Mouse (Mus musculus): ENCODE measurements around the gene Pnmal1.

Gene Pnmal1

DNA sequence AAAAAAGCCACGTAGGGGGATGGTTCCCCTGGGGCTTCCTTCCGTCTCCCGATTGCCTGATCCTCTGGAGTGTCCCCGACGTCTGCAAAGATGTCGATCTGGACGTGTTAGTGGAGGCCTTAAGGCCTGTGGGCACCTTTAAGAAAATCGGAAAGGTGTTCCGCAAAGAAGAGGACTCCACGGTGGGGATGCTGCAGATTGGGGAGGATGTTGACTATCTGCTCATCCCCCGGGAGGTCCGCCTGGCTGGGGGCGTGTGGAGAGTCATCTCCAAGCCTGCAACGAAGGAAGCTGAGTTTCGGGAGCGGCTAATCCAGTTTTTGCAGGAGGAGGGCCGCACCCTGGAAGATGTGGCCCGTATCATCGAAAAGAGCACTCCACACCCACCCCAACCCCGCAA lies 34.9 kb downstream of the Pnmal1 start:
- in situ Hi-C loops (cut with MboI): loop anchor here (10.0 kb wide), 1 partner anchor 60 kb away; no protein-coding TSS in a partner anchor

DNA sequence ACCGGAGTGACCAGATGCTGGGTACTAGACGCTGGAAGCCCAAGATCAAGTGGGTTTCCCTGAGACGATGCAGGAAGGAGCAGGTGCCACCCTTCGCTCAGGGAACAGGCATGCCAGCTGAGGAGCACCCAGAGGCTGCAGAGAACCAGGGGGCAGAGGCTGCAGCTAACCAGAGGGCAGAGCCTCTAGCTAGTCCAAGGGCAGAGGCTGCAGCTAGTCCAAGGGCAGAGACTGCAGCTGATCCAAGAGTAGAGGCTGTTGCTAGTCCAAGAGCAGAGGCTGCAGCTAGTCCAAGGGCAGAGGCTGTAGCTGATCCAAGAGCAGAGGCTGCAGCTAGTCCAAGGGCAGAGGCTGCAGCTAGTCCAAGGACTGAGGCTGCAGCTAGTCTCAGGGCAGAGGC lies 35.9 kb downstream of the Pnmal1 start:
- in situ Hi-C loops (cut with MboI): loop anchor here (10.0 kb wide), 1 partner anchor 61 kb away; no protein-coding TSS in a partner anchor

DNA sequence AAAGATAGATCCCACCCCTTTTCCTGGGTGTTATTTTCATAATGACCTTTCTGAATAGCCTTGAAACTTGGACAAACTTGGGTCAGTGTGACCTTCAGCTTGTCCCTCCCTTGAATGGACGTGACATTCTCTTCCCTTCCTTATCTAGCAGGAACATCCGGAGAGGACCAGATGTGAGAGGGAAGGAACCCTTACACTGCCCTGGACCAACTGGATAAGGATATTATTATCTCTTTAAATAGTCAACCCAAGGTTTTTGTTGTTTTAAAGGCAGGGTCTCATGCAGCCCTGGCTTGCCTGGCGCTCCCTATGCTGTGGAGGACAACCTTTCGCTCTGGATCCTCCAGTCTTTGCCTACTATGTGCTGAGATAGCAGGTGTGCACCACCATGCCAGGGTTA lies 39.8 kb downstream of the Pnmal1 start:
- in situ Hi-C loops (cut with MboI): loop anchor here (10.0 kb wide), 1 partner anchor 64 kb away; no protein-coding TSS in a partner anchor

DNA sequence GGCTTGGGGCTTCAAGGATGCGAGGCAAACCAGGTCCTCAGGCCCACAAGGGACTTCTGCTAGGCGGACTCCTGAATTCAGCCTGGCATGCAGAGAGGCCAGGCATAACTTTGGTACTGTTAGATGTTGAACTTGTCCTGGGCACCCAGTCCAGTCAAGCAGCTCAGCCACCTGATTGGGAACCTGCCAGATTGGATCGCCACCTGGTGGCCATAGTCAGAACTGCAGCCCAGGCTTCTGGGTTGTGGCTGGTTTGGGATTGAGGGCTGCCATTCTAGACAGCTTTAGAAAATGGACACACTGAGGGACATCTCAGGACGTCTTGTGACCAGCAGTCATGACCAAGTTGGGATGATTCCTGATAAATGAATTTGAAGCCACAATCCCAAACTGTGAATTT lies 40.2 kb downstream of the Pnmal1 start:
- in situ Hi-C loops (cut with MboI): loop anchor here (5.0 to 10.0 kb wide), 3 partner anchors 47 to 65 kb away; partner anchors contain the start of gene Hif3a

DNA sequence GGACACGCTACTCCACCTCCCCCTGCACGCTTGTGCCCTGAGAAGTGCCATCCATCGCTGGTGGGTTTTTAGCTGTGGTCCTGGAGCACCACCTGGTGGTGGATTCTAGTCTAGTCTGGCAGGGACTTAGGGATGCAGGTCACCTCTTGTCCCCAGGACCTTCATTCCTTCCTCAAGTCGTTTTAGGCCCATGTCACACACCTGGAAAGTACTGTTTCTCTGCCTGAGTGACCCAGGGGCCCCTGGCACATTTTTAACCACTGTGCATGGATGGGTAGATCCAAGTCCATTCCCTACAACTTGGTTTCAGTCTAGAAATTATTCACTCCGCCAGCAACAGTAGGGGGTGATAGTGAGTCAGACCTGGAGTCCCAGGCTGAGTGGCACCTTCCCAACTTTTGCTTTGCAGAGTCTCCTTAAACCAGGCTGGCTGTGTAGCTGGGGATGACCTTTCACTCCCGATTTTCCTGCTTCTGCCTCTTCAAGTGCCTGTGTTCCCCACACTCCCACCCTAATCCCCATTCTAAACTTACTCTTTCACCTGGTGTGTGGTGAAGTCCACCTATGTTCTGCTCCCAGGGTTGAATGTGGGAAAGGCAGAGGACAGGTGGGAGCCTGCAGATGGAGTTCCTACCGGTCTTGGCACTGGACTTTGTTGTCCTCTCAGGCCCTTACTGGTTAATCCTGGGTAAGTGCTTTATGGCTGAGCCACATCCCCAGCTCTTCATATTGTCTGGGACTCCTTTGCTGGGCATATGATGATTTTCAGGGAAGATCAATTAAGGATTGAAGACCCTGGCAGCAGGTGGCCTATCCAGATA lies 43.1 kb downstream of the Pnmal1 start:
- in situ Hi-C loops (cut with MboI): loop anchor here (5.0 to 10.0 kb wide), 2 partner anchors 50 to 62 kb away; partner anchors contain the start of gene Hif3a

DNA sequence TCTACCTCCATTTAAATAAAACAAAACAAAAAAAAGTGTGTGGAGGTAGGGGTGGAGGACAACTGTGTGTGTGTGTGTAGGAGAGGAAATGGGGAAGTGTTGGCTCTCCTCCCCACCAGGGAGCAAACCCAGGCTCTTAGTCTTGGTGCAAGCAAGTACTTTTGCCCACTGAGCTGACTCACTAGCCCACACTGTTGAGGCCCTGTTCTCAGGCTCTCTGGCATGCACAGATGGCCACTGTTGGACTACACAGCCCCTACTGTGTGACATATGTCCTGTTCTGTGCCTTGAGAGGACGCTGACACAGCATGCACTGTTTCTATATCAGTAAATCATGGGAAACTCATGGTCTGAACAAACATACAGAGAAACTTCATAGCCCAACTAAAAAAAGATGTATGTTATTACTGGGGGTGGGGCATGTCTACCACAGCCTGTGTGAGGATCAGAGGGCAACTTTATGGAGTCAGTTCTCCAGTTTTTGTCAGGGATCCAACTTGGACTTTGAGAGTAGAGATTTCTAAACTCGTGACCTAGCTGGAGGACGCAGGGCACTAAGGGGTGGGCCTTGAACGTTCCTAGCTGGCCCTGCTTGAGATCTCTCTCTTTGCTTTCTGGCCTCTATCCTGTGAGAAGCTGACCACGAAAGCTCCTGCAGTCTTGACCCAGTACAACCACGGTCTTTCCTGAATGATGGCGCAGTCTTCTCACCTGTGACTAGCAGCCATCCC lies 43.9 kb downstream of the Pnmal1 start:
- in situ Hi-C loops (cut with MboI): loop anchor here (5.0 to 10.0 kb wide), 2 partner anchors 51 to 61 kb away; partner anchors contain the start of gene Hif3a

DNA sequence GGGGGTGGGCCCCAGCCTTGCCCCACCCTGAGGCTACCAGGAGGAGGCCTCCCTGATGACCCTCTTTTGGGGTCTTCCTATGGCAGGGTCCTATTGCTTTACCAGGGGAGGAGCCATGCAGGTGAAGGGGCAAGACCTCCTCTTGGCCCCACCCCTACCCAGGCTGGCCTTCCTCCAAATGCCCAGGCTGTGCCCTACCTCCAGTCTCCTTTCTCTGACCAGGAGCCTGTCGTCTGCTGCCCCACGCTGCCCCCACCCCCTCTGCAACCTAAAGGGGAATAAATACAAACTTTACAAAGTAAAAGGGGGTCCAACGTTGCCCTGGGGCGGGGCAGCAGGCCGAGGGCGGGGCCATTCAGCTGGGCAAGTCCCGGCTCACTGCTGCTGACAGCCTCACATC lies 45.2 kb downstream of the Pnmal1 start:
- in situ Hi-C loops (cut with MboI): loop anchor here (5.0 to 10.0 kb wide), 2 partner anchors 52 to 60 kb away; partner anchors contain the start of gene Hif3a

DNA sequence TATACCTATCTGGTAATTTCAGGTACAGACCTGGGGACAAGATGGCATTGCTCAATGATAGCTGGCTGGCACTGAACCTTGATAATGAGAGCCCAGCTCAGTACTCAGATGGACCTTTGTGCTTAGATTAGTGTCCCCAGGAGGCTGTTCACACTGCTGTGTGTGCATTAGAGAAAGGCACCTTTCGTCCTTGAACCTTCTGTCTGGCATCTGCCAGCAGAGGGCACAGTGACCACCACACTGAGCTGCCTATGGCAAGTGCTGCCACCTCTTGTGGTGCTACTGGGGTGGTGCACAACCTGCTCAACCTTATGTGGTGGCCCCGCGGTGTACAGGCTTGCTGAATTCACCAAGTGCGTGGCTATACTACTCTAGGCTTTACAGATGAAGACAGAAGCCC lies 47.8 kb downstream of the Pnmal1 start:
- in situ Hi-C loops (cut with MboI): loop anchor here (10.0 kb wide), 1 partner anchor 58 kb away; the partner anchor contains the start of gene Hif3a

DNA sequence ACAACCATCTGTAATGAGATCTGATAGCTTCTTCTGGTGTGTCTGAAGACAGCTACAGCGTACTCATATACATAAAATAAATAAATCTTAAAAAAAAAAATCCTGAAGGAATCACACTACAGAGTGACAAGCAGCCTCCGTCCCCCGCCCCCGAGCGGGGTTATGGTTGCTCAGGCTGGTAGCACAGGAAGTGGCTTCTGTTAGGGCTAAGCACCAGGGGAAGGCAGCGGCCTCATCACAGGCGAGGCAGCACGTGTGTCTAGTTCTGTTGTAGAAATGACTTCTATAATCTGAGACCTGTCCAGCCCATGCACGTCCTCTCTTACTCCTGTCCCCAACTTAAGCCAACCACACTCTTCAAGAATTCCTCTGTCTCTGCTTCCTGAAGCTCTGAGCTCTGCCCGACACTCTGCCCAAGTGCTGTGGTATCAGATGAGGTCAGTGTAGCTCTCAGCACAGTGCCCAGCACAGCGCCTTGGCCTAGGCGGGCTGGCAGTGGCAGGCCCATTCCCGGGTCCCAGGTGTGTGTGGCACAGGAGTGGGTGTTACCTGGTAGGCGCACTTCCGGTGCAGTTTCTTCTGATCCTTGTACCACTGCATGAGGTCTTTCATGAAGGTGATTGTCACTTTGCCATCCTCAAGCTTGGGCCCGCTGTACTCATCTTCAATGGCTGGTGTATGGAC lies 50.0 kb downstream of the Pnmal1 start:
- in situ Hi-C loops (cut with MboI): loop anchor here (10.0 kb wide), 1 partner anchor 55 kb away; the partner anchor contains the start of gene Hif3a

DNA sequence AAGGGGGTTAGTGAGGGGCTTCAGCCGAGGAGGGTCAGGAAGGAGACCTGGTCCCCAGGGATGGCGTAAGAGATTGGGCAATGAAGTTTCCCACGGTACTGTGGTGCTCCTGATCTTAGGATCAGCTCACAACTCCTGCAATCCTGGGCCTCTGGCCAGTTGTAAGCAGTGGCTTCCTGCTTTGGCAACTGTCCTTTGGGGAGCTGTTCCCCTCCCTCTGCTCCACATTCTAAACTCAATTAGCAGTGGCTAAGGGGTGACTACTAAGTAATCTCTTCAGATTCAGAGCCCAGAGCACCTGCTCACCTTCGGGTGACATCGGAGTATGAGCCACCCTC lies 50.5 kb downstream of the Pnmal1 start:
- in situ Hi-C loops (cut with MboI): no loop called here

DNA sequence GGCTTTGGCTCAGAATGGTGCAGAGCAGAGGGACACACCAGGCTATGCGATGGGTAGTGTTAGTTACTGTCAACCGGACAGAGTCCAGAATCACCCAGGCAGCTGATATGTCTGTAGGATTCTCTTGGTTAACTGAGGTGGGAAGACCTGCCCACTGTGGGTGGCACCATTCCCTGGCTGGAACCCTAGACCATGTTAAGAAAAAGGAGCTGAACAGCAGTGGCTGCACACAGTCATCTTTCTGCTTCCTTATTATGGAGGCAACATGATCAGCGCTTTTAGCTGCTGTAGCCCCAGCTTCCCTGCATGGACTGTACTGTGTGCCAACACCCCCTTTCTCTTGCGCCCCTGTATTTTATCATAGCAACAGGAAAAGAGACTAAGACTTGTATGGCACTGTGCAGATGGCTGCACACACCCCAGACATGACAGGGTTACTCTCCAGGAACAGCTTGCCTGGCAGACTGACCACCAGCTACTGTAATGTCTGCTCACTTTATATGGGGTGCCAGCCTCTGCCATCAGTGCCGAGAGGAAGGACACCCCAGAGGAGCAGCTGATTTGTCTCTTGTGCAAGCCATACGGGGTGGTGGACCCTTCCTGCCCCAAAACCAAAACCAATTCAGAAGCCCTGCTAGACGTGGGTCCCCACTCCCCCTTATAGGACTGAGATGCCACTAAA lies 52.6 kb downstream of the Pnmal1 start:
- in situ Hi-C loops (cut with MboI): no loop called here
